11 mouse cellular contexts compared by ENCODE assay signal in genomic region chr12:71227769-71228168, GRCm38 (mm10).
DNase-seq lines count a peak whose midpoint lies in the region; ATAC-seq lines count a peak whose summit lies in the region.
"Had no signal": no experiment of that assay in that cellular context is flagged by ENCODE, and none has a peak within 500 bp of the region (broad histone marks: within the 10 kb centered on the region; RNA-seq: fewer than 3 reads in every experiment).

No protein-coding gene starts in this region.

- H3K4me1 ChIP-seq in intestine, embryonic 15.5 days (replicated peaks): no peaks in the 10 kb centered on the region; the same call in 1 of the 2 replicates
- 0 out of 2 replicates have a peak, but pooled peaks cover 6% of the 10 kb centered on the region for H3K4me1 ChIP-seq in intestine, embryonic 16.5 days (ENCODE audit: control insufficient read depth, insufficient read depth, low read length)
- peaks cover 2% of the 10 kb centered on the region; the same call in 1 of the 2 replicates for H3K4me1 ChIP-seq in embryonic facial prominence, embryonic 11.5 days (ENCODE audit: control insufficient read depth, insufficient read depth, low read length)

- H3K9ac ChIP-seq in intestine, embryonic 15.5 days: no peak overlapping the region
- H3K9ac ChIP-seq in intestine, embryonic 16.5 days (ENCODE audit: low read depth, low read length): no peak overlapping the region
- no peak overlapping the region for H3K9ac ChIP-seq in embryonic facial prominence, embryonic 11.5 days (replicated peaks; ENCODE audit: low read length)

- H3K4me3 ChIP-seq in intestine, embryonic 15.5 days (replicated peaks): no peak overlapping the region
- H3K4me3 ChIP-seq in intestine, embryonic 16.5 days (ENCODE audit: low read length): no peak overlapping the region
- H3K4me3 ChIP-seq in embryonic facial prominence, embryonic 11.5 days (ENCODE audit: low read depth, low read length): no peak overlapping the region
- H3K4me3 ChIP-seq: myocyte had no signal

- no peak overlapping the region for H3K4me2 ChIP-seq in intestine, embryonic 15.5 days (replicated peaks)
- H3K4me2 ChIP-seq in intestine, embryonic 16.5 days (ENCODE audit: low read depth, low read length): no peak overlapping the region
- no peak overlapping the region for H3K4me2 ChIP-seq in embryonic facial prominence, embryonic 11.5 days (ENCODE audit: low read depth, low read length)

- intact Hi-C loops in heart, postnatal 10 days (cut with DNase I): no loop called here

- ATAC-seq in intestine, embryonic 15.5 days: 0 out of 2 replicates have a peak, but pooled peaks have one; percentile 25
- no peak; the same call in 1 of the 2 replicates for ATAC-seq in intestine, embryonic 16.5 days
- ATAC-seq in embryonic facial prominence, embryonic 11.5 days (replicated peaks; ENCODE audit: insufficient number of reproducible peaks, low FRiP score, low TSS enrichment, low read depth): no peak
- ATAC-seq: hindbrain, embryonic 16.5 days had no signal

- no peaks in the 10 kb centered on the region for H3K27me3 ChIP-seq in intestine, embryonic 15.5 days (replicated peaks)
- H3K27me3 ChIP-seq in intestine, embryonic 16.5 days (replicated peaks; ENCODE audit: control insufficient read depth, insufficient read depth, low read length): no peaks in the 10 kb centered on the region
- H3K27me3 ChIP-seq in embryonic facial prominence, embryonic 11.5 days (ENCODE audit: control insufficient read depth, insufficient read depth, low read length): no peaks in the 10 kb centered on the region

- no peaks in the 10 kb centered on the region for H3K36me3 ChIP-seq in intestine, embryonic 15.5 days
- H3K36me3 ChIP-seq in intestine, embryonic 16.5 days (ENCODE audit: control insufficient read depth, insufficient read depth, low read length): no peaks in the 10 kb centered on the region
- no peaks in the 10 kb centered on the region; the same call in 1 of the 2 replicates for H3K36me3 ChIP-seq in embryonic facial prominence, embryonic 11.5 days (replicated peaks; ENCODE audit: control insufficient read depth, insufficient read depth, low read depth, low read length)

- 44% methylated on average over 4 of the region's 4 CpGs for WGBS in intestine, embryonic 15.5 days
- WGBS in intestine, embryonic 16.5 days: 42% methylated on average over 4 of the region's 4 CpGs
- WGBS in embryonic facial prominence, embryonic 11.5 days: 33% methylated on average over 4 of the region's 4 CpGs

- no peaks in the 10 kb centered on the region for H3K9me3 ChIP-seq in intestine, embryonic 15.5 days
- H3K9me3 ChIP-seq in intestine, embryonic 16.5 days (ENCODE audit: control insufficient read depth, low read length): no peaks in the 10 kb centered on the region
- H3K9me3 ChIP-seq in embryonic facial prominence, embryonic 11.5 days (replicated peaks; ENCODE audit: control insufficient read depth, low read length): no peaks in the 10 kb centered on the region

- DNase-seq in embryo, embryonic 10.5 days (ENCODE audit: low spot score): peak; percentile 72
- peak; percentile 75 for DNase-seq in embryonic facial prominence, embryonic 11.5 days (ENCODE audit: low spot score)
- DNase-seq in heart, postnatal 10 days: peak; percentile 69 to 70
- DNase-seq in adipocyte (ENCODE audit: low spot score): no peak
- no peak for DNase-seq in cerebellum, postnatal 14 days
- DNase-seq: kidney, postnatal 36 days; lung, postnatal 36 days had no signal

- H3K27ac ChIP-seq in intestine, embryonic 15.5 days: peak overlapping the region; percentile 28; the same call in 1 of the 2 replicates
- no peak overlapping the region for H3K27ac ChIP-seq in intestine, embryonic 16.5 days (ENCODE audit: low read length)
- H3K27ac ChIP-seq in embryonic facial prominence, embryonic 11.5 days (replicated peaks; ENCODE audit: low read depth, low read length): no peak overlapping the region

Comparison
In these comparisons a context has a peak if more than half of its experiments do, and no peak if none do; other contexts are left out.
1. DNase-seq: peak in embryo, embryonic 10.5 days (single experiment), embryonic facial prominence, embryonic 11.5 days (single experiment) and heart, postnatal 10 days (2 of 2); none in adipocyte (single experiment) and cerebellum, postnatal 14 days (0 of 2).